In the genomic region with DNA sequence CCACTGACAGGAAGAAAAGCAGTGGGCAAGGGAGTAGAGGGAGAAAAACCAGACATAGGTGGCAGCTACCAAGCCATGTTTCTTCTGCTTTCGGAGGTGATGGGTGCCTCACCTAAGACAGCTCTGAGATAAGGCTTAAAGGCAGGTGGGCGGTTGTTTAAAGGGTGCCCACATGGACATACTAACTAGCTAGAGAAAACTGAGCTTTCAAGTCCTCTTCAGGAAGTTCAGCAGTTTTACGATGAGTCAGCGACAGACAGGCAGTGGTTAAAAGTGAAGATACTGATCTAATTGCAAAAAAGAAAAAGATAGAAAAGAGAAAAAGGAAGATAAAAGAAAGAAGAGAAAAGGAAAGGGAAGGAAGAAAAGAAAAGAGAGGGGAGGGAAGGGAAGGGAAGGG, we compare ENCODE assay signal across 21 mouse cellular contexts.
DNase-seq lines count a peak whose midpoint lies in the region; ATAC-seq and TF ChIP-seq lines count a peak whose summit lies in the region.
"Had no signal": no experiment of that assay in that cellular context is flagged by ENCODE, and none has a peak within 500 bp of the region (broad histone marks: within the 10 kb centered on the region; RNA-seq: fewer than 3 reads in every experiment).

No protein-coding gene starts in this region.

- no peak overlapping the region for H3K4me3 ChIP-seq in heart, embryonic 16.5 days (ENCODE audit: low read length)
- no peak overlapping the region for H3K4me3 ChIP-seq in liver, postnatal 0 days (ENCODE audit: low read depth, low read length)
- H3K4me3 ChIP-seq in forebrain, embryonic 13.5 days: no peak overlapping the region
- H3K4me3 ChIP-seq: embryonic facial prominence, embryonic 12.5 days; gastrocnemius, adult 2 months; heart, embryonic 13.5 days; hindbrain, embryonic 13.5 days; intestine, embryonic 15.5 days had no signal

- intact Hi-C loops in heart, postnatal 10 days (cut with DNase I): no loop called here

- no peaks in the 10 kb centered on the region for H3K9me3 ChIP-seq in heart, embryonic 16.5 days (replicated peaks; ENCODE audit: control insufficient read depth, low read length)
- H3K9me3 ChIP-seq in liver, postnatal 0 days (ENCODE audit: low read length): no peaks in the 10 kb centered on the region
- no peaks in the 10 kb centered on the region for H3K9me3 ChIP-seq in forebrain, embryonic 13.5 days (replicated peaks)
- H3K9me3 ChIP-seq: embryonic facial prominence, embryonic 12.5 days; heart, embryonic 13.5 days; hindbrain, embryonic 13.5 days; intestine, embryonic 15.5 days had no signal

- H3K36me3 ChIP-seq in heart, embryonic 16.5 days (ENCODE audit: control insufficient read depth, insufficient read depth): no peaks in the 10 kb centered on the region
- H3K36me3 ChIP-seq in liver, postnatal 0 days (replicated peaks; ENCODE audit: insufficient read depth, low read length): no peaks in the 10 kb centered on the region
- no peaks in the 10 kb centered on the region for H3K36me3 ChIP-seq in forebrain, embryonic 13.5 days (ENCODE audit: poor library complexity, severe bottlenecking)
- H3K36me3 ChIP-seq: embryonic facial prominence, embryonic 12.5 days; heart, embryonic 13.5 days; hindbrain, embryonic 13.5 days; intestine, embryonic 15.5 days had no signal

- no peak for TF ChIP-seq EP300 in liver, postnatal 0 days (IDR thresholded peaks at IDR 0.05; ENCODE audit: low read depth)

- H3K4me2 ChIP-seq in heart, embryonic 16.5 days (ENCODE audit: low read depth, low read length): no peak overlapping the region
- H3K4me2 ChIP-seq in liver, postnatal 0 days (ENCODE audit: low read depth, low read length): no peak overlapping the region
- no peak overlapping the region for H3K4me2 ChIP-seq in forebrain, embryonic 13.5 days
- H3K4me2 ChIP-seq: embryonic facial prominence, embryonic 12.5 days; heart, embryonic 13.5 days; hindbrain, embryonic 13.5 days; intestine, embryonic 15.5 days had no signal

- no peaks in the 10 kb centered on the region for H3K27me3 ChIP-seq in heart, embryonic 16.5 days (ENCODE audit: control insufficient read depth, insufficient read depth, low read length)
- H3K27me3 ChIP-seq in liver, postnatal 0 days (ENCODE audit: insufficient read depth, low read length): no peaks in the 10 kb centered on the region
- no peaks in the 10 kb centered on the region for H3K27me3 ChIP-seq in forebrain, embryonic 13.5 days
- H3K27me3 ChIP-seq: embryonic facial prominence, embryonic 12.5 days; heart, embryonic 13.5 days; hindbrain, embryonic 13.5 days; intestine, embryonic 15.5 days; Patski had no signal

- TF ChIP-seq CTCF in liver, postnatal 0 days (IDR thresholded peaks at IDR 0.05; ENCODE audit: low read depth): no peak

- ATAC-seq in heart, embryonic 16.5 days (replicated peaks; ENCODE audit: extremely low read depth, insufficient read depth, low FRiP score): no peak
- peak; percentile 42 for ATAC-seq in CD4-positive, CD25-positive, alpha-beta regulatory T cell, adult 4 months
- peak; percentile 53 for ATAC-seq in inflammation-experienced regulatory T-cells, adult 6 months
- no peak for ATAC-seq in liver, postnatal 0 days
- no peak for ATAC-seq in forebrain, embryonic 13.5 days
- ATAC-seq: forebrain, postnatal 0 days; hindbrain, postnatal 0 days; intestine, embryonic 15.5 days; Patski had no signal

- H3K27ac ChIP-seq in heart, embryonic 16.5 days (ENCODE audit: low read length): 0 out of 2 replicates have a peak overlapping the region, but pooled peaks have one; percentile 35
- no peak overlapping the region for H3K27ac ChIP-seq in liver, postnatal 0 days (ENCODE audit: low read depth)
- H3K27ac ChIP-seq in forebrain, embryonic 13.5 days: no peak overlapping the region
- H3K27ac ChIP-seq: embryonic facial prominence, embryonic 12.5 days; gastrocnemius, adult 2 months; heart, embryonic 13.5 days; hindbrain, embryonic 13.5 days; hindbrain, postnatal 0 days; intestine, embryonic 15.5 days had no signal

- 71% methylated on average over 4 of the region's 4 CpGs for WGBS in heart, embryonic 16.5 days
- WGBS in liver, postnatal 0 days (ENCODE audit: insufficient replicate concordance): 39% methylated on average over 4 of the region's 4 CpGs
- 98% methylated on average over 4 of the region's 4 CpGs for WGBS in forebrain, embryonic 13.5 days

- DNase-seq in heart, postnatal 10 days: no peak
- DNase-seq in 416B (ENCODE audit: low read depth): peak; percentile 66
- no peak for DNase-seq in liver, postnatal 0 days
- no peak for DNase-seq in right cerebral cortex, postnatal 4 days
- DNase-seq: adrenal gland, adult 2 months; adrenal gland, postnatal 25 days; forebrain, postnatal 0 days; gastrocnemius, adult 2 months; gastrocnemius, postnatal 36 days; heart, adult 11 months; heart, postnatal 14 days had no signal

- no peak overlapping the region for H3K9ac ChIP-seq in heart, embryonic 16.5 days (ENCODE audit: low read length)
- no peak overlapping the region for H3K9ac ChIP-seq in liver, postnatal 0 days (replicated peaks)
- no peak overlapping the region for H3K9ac ChIP-seq in forebrain, embryonic 13.5 days
- H3K9ac ChIP-seq: embryonic facial prominence, embryonic 12.5 days; forebrain, postnatal 0 days; heart, embryonic 13.5 days; hindbrain, embryonic 13.5 days; intestine, embryonic 15.5 days had no signal

- no peaks in the 10 kb centered on the region for H3K4me1 ChIP-seq in heart, embryonic 16.5 days (ENCODE audit: control insufficient read depth, insufficient read depth, low read length)
- peaks cover 21% of the 10 kb centered on the region for H3K4me1 ChIP-seq in liver, postnatal 0 days (ENCODE audit: insufficient read depth)
- H3K4me1 ChIP-seq in forebrain, embryonic 13.5 days: no peaks in the 10 kb centered on the region
- H3K4me1 ChIP-seq: embryonic facial prominence, embryonic 12.5 days; intestine, embryonic 15.5 days had no signal

Comparison
In these comparisons a context has a peak if more than half of its experiments do, and no peak if none do; other contexts are left out.
1. ATAC-seq: peak in CD4-positive, CD25-positive, alpha-beta regulatory T cell, adult 4 months (single experiment) and inflammation-experienced regulatory T-cells, adult 6 months (single experiment); none in heart, embryonic 16.5 days (single experiment), liver, postnatal 0 days (single experiment) and forebrain, embryonic 13.5 days (single experiment).